Mouse (Mus musculus): ENCODE measurements at regions not wholly inside any gene's neighbourhood (a gene's known extent, or its start where the extent isn't known, plus 50 kb on each side); places are given as distances from the start of the nearest gene placed in this dataset.
A peak's percentile ranks its signal among the peaks of the same experiment; 100 is the strongest.
"Not testable (repeated sequence)": the region's sequence is repeated elsewhere in the genome, so short reads cannot be mapped to it uniquely, and the experiment has no call there.

DNA sequence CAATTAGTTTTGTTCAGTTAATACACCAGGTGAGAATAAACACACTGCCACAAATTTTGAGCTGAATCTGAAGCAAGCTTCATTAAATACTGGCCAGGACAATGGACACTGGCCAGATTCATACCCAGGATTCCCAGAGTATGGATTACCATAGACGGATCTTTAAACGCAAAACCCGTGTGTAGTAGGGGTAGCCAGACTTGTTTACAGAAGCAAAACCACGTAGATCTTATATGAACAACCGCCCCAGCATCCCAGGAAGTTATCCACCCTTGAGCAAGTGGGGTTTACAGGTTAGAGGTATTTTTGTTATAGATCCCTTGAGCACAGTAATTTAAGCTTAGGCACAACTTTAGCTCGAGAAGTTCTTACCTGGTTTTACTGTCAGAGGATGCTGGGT lies 71.1 kb upstream of the Ezr start:
- no peak for DNase-seq (ENCODE audit: low read depth)

DNA sequence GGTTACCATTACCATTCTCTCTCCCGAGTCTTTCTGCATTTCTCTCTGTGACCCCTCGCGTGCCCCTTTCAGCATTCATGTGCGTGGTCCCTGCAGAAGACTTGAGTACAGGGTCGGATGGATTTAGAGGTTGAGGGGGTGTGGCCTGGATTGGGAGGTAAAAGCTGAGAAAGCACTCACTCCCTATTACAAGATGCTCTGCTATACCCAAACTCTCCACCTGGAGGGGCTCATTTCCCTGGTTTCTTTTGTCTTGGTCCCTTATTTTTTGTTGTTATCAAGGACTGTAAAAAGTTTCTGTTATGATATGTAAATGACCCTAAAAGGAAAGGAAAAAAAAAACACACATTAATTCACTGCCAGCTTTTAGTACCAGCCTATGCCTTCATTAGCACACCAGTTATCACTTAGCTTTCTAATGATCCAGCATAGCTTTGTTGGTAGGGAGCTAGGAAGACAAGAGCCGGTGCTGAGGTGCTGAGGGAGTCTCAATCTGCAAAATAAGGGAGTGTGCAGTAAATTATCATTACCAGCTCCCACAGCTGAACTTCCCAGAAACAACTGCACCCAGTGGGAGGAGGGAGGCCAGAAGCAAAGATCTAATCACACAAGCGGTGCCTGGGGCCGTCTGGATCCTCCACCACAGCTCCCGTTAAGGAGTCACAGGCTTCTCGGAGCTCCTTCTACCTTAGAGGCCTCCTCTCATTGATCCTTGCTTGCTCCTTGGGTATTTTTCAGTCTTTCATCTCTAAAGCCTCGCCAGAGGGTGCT lies 69.8 kb upstream of the Ezr start:
- peak; percentile 25 for DNase-seq (ENCODE audit: low read depth)

GRCm38 (mm10) chr17:6850513-6850912 lies 67.9 kb upstream of the Ezr start:
- no peak for DNase-seq (ENCODE audit: low read depth)

- DNase-seq (ENCODE audit: low read depth): not testable (repeated sequence)
Measured at GRCm38 (mm10) chr17:6841781-6842465, 59.3 kb upstream of the Ezr start.

GRCm38 (mm10) chr17:6835333-6835916 lies 52.8 kb upstream of the Ezr start:
- DNase-seq (ENCODE audit: low read depth): peak; percentile 66

All from NIH3T3 (cell line).